Mouse (Mus musculus) right cerebral cortex, adult 2 months (tissue): ENCODE measurements around the gene Mlc1.

Source experiments
- DNase-seq, 2 experiments: peaks; one replicate each; pipeline ENCODE4 v3.0.0; 2021 to 2022; ENCODE audit warnings: low spot score in 2 of 2

The Mlc1 gene

GRCm38 (mm10) chr15:88937291-88937650, 41.5 kb downstream of the Mlc1 start:
- DNase-seq = no peak

- peak in 1 of 2 experiments; percentile 27 for DNase-seq
These were observed 42.1 kb downstream of the Mlc1 start for GRCm38 (mm10) chr15:88936619-88937290.

- peak; percentile 25 to 54 for DNase-seq
These were observed 44.7 kb downstream of the Mlc1 start for GRCm38 (mm10) chr15:88934141-88934540.

GRCm38 (mm10) chr15:88932667-88933066, 46.1 kb downstream of the Mlc1 start:
- DNase-seq = no peak

- DNase-seq = no peak
These were observed 56.9 kb downstream of the Mlc1 start for GRCm38 (mm10) chr15:88921992-88922310.

GRCm38 (mm10) chr15:88921131-88921991, 57.4 kb downstream of the Mlc1 start:
- DNase-seq = peak; percentile 86

GRCm38 (mm10) chr15:88920065-88920464, 58.7 kb downstream of the Mlc1 start:
- no peak for DNase-seq

- no peak for DNase-seq
These were observed 59.5 kb downstream of the Mlc1 start for GRCm38 (mm10) chr15:88919328-88919727.

- DNase-seq = no peak
These were observed 61.7 kb downstream of the Mlc1 start for GRCm38 (mm10) chr15:88917126-88917525.

GRCm38 (mm10) chr15:88916366-88916765, 62.4 kb downstream of the Mlc1 start:
- no peak for DNase-seq

GRCm38 (mm10) chr15:88915046-88915445, 63.8 kb downstream of the Mlc1 start:
- DNase-seq = no peak

GRCm38 (mm10) chr15:88906347-88906746, 72.5 kb downstream of the Mlc1 start:
- DNase-seq = no peak
